Mouse (Mus musculus) lung, postnatal 0 days (tissue): Measurements from ENCODE around the gene Slc15a2. TPM values are rescaled to one million over a fixed set of nuclear protein-coding genes. Genes with fewer than 3 reads are reported as not detected.

Experiments used
- ATAC-seq: fragments of 200-750 bp; cut with Nextera tagmentation; 2 replicates; pipeline ENCODE4 v1.8.0; 2017; ENCODE audit warnings: moderate library complexity
- DNase-seq: peaks from one replicate; pipeline ENCODE4 v3.0.0-alpha.2; 2016; ENCODE audit warnings: low spot score
- H3K27ac ChIP-seq: fragments of 300-500 bp; sonication (generic); 2 replicates; pipeline ENCODE4 v1.5.1; 2014; ENCODE audit warnings: antibody characterized with exemption, mild to moderate bottlenecking, low read length, mixed read lengths
- H3K27me3 ChIP-seq: fragments of 300-500 bp; sonication (generic); replicated peaks from 2 replicates; pipeline ENCODE4 v1.6.1; 2014; ENCODE audit warnings: low read length, mixed read lengths; ENCODE audit not compliant: insufficient read depth
- H3K36me3 ChIP-seq: fragments of 300-500 bp; sonication (generic); 2 replicates; pipeline ENCODE4 v1.6.1; 2014; ENCODE audit warnings: low read length, mixed read lengths; ENCODE audit not compliant: insufficient read depth
- H3K4me1 ChIP-seq: fragments of 300-500 bp; sonication (generic); 2 replicates; pipeline ENCODE4 v1.6.1; 2014; ENCODE audit warnings: antibody characterized with exemption, low read depth, low read length, mixed read lengths; ENCODE audit not compliant: insufficient read depth
- H3K4me2 ChIP-seq: fragments of 300-500 bp; sonication (generic); replicated peaks from 2 replicates; pipeline ENCODE4 v1.6.1; 2014; ENCODE audit warnings: low read depth, mild to moderate bottlenecking, low read length, moderate library complexity, mixed read lengths
- H3K4me3 ChIP-seq: fragments of 300-500 bp; sonication (generic); 2 replicates; pipeline ENCODE4 v1.5.1; 2014; ENCODE audit warnings: low read depth, low read length
- H3K9ac ChIP-seq: fragments of 300-500 bp; sonication (generic); replicated peaks from 2 replicates; pipeline ENCODE4 v1.6.1; 2014; ENCODE audit warnings: low read depth, mild to moderate bottlenecking
- H3K9me3 ChIP-seq: fragments of 300-500 bp; sonication (generic); 2 replicates; pipeline ENCODE4 v1.6.1; 2016; ENCODE audit warnings: low read length, mixed read lengths
- CTCF ChIP-seq: IDR thresholded peaks from 2 replicates; pipeline ENCODE4 v1.5.1; 2016; ENCODE audit warnings: antibody characterized with exemption, mild to moderate bottlenecking
- EP300 ChIP-seq: IDR thresholded peaks from 2 replicates; pipeline ENCODE4 v1.6.1; 2016; ENCODE audit warnings: antibody characterized with exemption, mild to moderate bottlenecking, control low read depth
- WGBS: fragments of 180-500 bp; shearing (Covaris S2); extraction: QIAGEN DNeasy Blood & Tissue Kit; methylation state at CpG from one replicate; pipeline ENCODE4 v1.1.7; 2014; 5-methylcytosine and 5-hydroxymethylcytosine counted together
- polyA plus RNA-seq: library from polyadenylated mRNA; unstranded; fragments of >200 nt; fragmentation: Nextera tagmentation; extraction: Ambion mirVana; gene quantifications from 2 replicates; pipeline ENCODE4 v1.2.1, GENCODE M21; 2015

The Slc15a2 gene
- polyA plus RNA-seq, 1 experiment from 2014 or later, result 75.1 TPM

DNA sequence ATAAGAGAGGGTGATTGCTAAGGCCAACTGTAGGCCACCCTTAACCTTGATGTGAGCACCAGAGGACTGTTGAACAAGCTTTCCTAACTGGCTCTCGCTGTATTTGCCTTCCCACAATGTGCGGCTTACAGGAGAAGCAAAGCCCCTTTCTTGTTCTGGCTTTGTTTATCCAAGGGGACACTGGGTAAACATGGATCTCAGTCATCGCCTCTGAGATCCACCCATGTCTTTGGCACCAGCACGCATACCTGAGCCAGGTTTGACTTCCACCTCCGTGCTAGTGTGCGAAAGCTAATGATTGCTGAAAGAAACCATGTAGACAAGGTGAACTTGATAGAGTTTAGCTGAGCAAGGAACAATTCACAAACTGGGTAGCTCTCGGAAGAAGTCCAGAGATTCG lies 41.2 kb downstream of the Slc15a2 start:
- Histone ChIP-seq H3K27ac (no peak overlapping the region), H3K4me3 (no peak overlapping the region), H3K4me1 (no peaks in the 10 kb centered on the region), H3K9me3 (no peaks in the 10 kb centered on the region), H3K36me3 (no peaks in the 10 kb centered on the region), H3K27me3 (no peaks in the 10 kb centered on the region), H3K9ac (no peak overlapping the region), H3K4me2 (no peak overlapping the region)
- ATAC-seq, result no peak
- 50% methylated on average over 8 of the region's 8 CpGs for WGBS
- TF ChIP-seq EP300 (no peak), CTCF (no peak)
- no peak for DNase-seq

DNA sequence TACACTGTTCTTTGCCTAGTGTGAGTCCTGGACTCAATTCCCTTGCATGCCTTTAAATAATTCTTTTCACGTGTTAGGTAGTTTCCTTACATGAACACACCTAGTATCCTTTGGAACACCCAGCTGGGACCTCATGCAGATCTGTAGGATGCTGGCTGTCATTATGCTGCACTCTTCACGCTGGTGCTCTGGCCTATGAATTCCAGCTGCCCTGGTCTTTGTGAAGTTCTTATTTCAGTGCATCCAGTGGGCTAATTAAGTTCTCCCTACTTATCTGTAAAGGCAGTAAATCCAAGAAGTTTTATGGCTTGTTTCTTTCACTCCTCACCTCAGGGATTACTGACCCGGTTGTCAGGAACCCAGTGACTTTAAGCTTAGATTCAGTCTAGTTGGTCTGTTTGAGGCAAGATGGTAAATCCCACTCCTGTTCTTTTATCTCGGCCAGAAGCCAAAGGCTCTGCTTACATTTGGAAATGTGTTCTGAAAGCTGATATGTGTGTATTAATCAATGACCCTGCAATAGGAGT lies 45.3 kb downstream of the Slc15a2 start:
- DNase-seq, result no peak

DNA sequence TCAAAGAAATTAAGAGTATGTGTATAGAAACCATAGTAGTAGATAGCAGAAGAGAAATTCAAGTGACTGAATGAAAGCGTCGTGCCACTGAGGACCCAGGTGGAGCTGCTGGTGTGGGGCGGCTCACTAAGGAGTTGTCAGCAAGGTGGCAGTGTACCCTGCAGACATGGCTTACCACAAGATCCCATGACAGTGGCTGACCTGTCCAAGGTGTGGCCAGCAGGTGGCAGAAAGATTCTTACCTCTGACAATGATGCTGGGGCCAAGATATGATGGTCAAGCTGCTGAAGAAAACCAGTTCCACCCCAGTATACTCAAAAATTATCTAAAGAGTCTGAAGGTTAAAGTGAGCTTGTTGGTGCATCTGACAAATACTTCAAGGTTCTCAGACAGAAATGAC lies 49.3 kb downstream of the Slc15a2 start:
- Histone ChIP-seq H3K9ac (no peak overlapping the region), H3K4me2 (no peak overlapping the region), H3K27ac (no peak overlapping the region), H3K4me3 (no peak overlapping the region), H3K27me3 (no peaks in the 10 kb centered on the region), H3K9me3 (no peaks in the 10 kb centered on the region), H3K4me1 (no peaks in the 10 kb centered on the region), H3K36me3 (no peaks in the 10 kb centered on the region)
- DNase-seq, result peak; percentile 37
- TF ChIP-seq CTCF (peak; percentile 73), EP300 (no peak)
- WGBS, result 73% methylated on average over 3 of the region's 3 CpGs
- ATAC-seq, result peak; percentile 52; the same call in 1 of the 2 replicates

More for the DNA sequence above, 45.3 kb downstream of the Slc15a2 start:
- no peaks in the 10 kb centered on the region for H3K36me3 ChIP-seq
- no peak overlapping the region for H3K27ac ChIP-seq
- no peak overlapping the region for H3K4me3 ChIP-seq
- no peak overlapping the region for H3K9ac ChIP-seq
- H3K4me1 ChIP-seq, result no peaks in the 10 kb centered on the region
- 44% methylated on average over 4 of the region's 4 CpGs for WGBS
- no peak overlapping the region for H3K4me2 ChIP-seq
- no peak for TF ChIP-seq CTCF
- no peak for TF ChIP-seq EP300
- no peaks in the 10 kb centered on the region for H3K9me3 ChIP-seq
- ATAC-seq, result no peak
- H3K27me3 ChIP-seq, result no peaks in the 10 kb centered on the region

DNA sequence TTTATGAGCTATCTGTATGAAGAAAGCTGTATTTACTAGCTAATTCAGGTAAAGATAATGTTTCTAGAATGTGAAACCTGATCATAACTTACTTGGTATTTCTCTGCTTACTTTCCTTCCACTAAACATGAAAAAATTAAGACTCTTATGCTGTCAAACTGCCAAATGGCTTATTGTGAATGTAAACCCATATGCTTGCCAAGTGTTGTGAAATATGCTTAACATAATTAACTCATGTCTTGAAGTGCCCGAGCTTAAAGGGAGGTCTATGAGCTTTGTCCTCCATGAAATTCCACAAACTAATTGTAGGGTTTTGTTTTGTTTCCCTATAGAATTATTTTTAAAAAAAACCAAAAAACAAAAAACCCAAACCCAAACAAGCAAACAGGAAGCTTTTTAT lies 50.9 kb downstream of the Slc15a2 start:
- ATAC-seq (no peak), DNase-seq (peak; percentile 81)
- Histone ChIP-seq H3K36me3 (no peaks in the 10 kb centered on the region), H3K27ac (no peak overlapping the region), H3K4me2 (no peak overlapping the region), H3K9me3 (no peaks in the 10 kb centered on the region), H3K9ac (no peak overlapping the region), H3K27me3 (no peaks in the 10 kb centered on the region), H3K4me1 (no peaks in the 10 kb centered on the region), H3K4me3 (no peak overlapping the region)
- 14% methylated on average over 1 of the region's 1 CpGs for WGBS
- TF ChIP-seq CTCF (no peak), EP300 (peak; percentile 26; the same call in 1 of the 2 replicates)

DNA sequence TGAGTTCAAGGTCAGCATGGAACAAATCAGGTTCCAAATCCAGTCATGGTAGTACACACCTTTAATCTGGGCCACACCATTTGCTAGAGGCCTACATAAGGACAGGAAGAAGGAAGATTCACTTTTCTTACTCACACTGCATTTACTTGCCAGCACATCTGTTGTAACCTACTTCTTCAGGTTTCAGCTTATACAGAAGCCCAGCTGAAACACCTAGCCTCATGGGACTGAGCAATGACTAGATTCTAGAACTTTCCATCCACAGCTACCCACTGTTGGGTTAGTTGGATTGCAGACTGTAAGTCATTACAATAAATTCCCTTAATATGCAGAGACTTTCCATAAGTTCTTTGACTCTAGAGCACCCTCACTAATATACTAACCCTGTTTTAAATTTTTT lies 52.2 kb downstream of the Slc15a2 start:
- no peak for ATAC-seq
- Histone ChIP-seq H3K9ac (no peak overlapping the region), H3K36me3 (no peaks in the 10 kb centered on the region)

DNA sequence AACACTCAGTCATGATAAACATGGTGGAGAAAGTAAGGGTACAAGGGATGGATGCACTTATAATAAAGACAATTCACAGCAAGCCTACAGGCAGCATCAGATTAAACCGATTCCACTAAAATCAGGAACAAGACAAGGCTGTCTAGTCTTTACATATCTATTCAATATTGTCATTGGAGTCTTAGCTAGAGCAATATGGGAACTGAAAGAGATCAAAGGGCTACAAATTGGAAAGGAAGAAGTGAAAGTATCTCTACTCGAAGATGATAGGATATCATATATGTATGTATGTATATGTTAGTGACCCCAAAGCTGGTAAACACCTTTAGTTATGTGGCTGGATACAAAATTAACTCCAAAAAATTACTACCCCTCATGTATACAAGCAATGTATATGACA lies 55.8 kb downstream of the Slc15a2 start:
- H3K36me3 ChIP-seq, result no peaks in the 10 kb centered on the region
- no peaks in the 10 kb centered on the region for H3K9me3 ChIP-seq
- H3K27me3 ChIP-seq, result no peaks in the 10 kb centered on the region
- H3K27ac ChIP-seq, result no peak overlapping the region
- H3K4me2 ChIP-seq, result no peak overlapping the region
- no peaks in the 10 kb centered on the region for H3K4me1 ChIP-seq
- H3K9ac ChIP-seq, result no peak overlapping the region
- H3K4me3 ChIP-seq, result no peak overlapping the region
- no peak for TF ChIP-seq EP300
- TF ChIP-seq CTCF, result no peak
- no peak for DNase-seq
- 82% methylated on average over 2 of the region's 2 CpGs for WGBS
- no peak for ATAC-seq

More for the DNA sequence above, 52.2 kb downstream of the Slc15a2 start:
- Histone ChIP-seq H3K4me1 (no peaks in the 10 kb centered on the region), H3K9me3 (no peaks in the 10 kb centered on the region), H3K4me2 (no peak overlapping the region), H3K27me3 (no peaks in the 10 kb centered on the region), H3K27ac (no peak overlapping the region), H3K4me3 (no peak overlapping the region)
- TF ChIP-seq EP300 (no peak), CTCF (no peak)
- DNase-seq, result no peak
